Mouse (Mus musculus) forebrain, embryonic 13.5 days (tissue): ENCODE measurements at regions not wholly inside any gene's neighbourhood (a gene's known extent, or its start where the extent isn't known, plus 50 kb on each side); places are given as distances from the start of the nearest gene placed in this dataset.

ENCODE experiments used
- ATAC-seq: fragments of 200-750 bp; cut with Nextera tagmentation; 2 replicates; pipeline ENCODE4 v1.8.0; 2017
- H3K27ac ChIP-seq: fragments of 300-500 bp; sonication (generic); 2 replicates; pipeline ENCODE4 v1.5.1; 2015; ENCODE audit warnings: inconsistent platforms, mild to moderate bottlenecking, moderate library complexity
- H3K27me3 ChIP-seq: fragments of 300-500 bp; sonication (generic); 2 replicates; pipeline ENCODE4 v1.6.1; 2015; ENCODE audit warnings: mild to moderate bottlenecking, inconsistent platforms
- H3K36me3 ChIP-seq: fragments of 300-500 bp; sonication (generic); 2 replicates; pipeline ENCODE4 v1.6.1; 2015; ENCODE audit warnings: mild to moderate bottlenecking, inconsistent platforms; ENCODE audit not compliant: poor library complexity, severe bottlenecking
- H3K4me1 ChIP-seq: fragments of 300-500 bp; sonication (generic); 2 replicates; pipeline ENCODE4 v1.6.1; 2015; ENCODE audit warnings: inconsistent platforms
- H3K4me2 ChIP-seq: fragments of 300-500 bp; sonication (generic); 2 replicates; pipeline ENCODE4 v1.6.1; 2015; ENCODE audit warnings: inconsistent platforms, mild to moderate bottlenecking, moderate library complexity
- H3K4me3 ChIP-seq: fragments of 300-500 bp; sonication (generic); 2 replicates; pipeline ENCODE4 v1.5.1; 2015; ENCODE audit warnings: mild to moderate bottlenecking, inconsistent platforms
- H3K9ac ChIP-seq: fragments of 300-500 bp; sonication (generic); 2 replicates; pipeline ENCODE4 v1.6.1; 2015; ENCODE audit warnings: mild to moderate bottlenecking, inconsistent platforms
- H3K9me3 ChIP-seq: fragments of 300-500 bp; sonication (generic); replicated peaks from 2 replicates; pipeline ENCODE4 v1.6.1; 2016; ENCODE audit warnings: inconsistent platforms
- WGBS: fragments of 180-500 bp; shearing (Covaris S2); methylation state at CpG from one replicate; pipeline ENCODE4 v1.1.7; 2015; 5-methylcytosine and 5-hydroxymethylcytosine counted together

DNA sequence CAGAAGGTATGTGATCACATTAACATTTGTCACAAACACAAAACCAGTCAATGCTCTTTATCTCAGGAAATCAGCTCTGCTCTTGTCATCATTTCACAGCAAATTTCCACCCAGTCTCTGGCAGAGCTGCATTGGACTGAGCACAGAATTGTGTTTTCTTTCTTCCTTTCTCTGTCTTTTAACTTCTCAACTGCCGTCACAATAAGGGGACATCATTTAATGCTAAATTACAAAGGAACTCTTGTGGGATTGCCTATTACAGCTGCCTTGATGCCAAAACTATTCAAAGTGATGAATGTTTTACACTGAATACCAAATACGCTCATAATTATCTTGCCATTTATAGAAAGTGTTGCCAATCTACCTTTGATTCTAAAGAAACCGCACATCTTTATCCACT lies 424.9 kb upstream of the Fign start:
- WGBS, result 34% methylated on average over 3 of the region's 3 CpGs
- no peak overlapping the region for H3K4me3 ChIP-seq
- H3K4me1 ChIP-seq, result peaks cover 12% of the 10 kb centered on the region; the same call in 1 of the 2 replicates
- ATAC-seq, result peak; percentile 70; the same call in 1 of the 2 replicates
- no peaks in the 10 kb centered on the region for H3K9me3 ChIP-seq
- H3K36me3 ChIP-seq, result no peaks in the 10 kb centered on the region
- H3K27me3 ChIP-seq, result no peaks in the 10 kb centered on the region
- no peak overlapping the region for H3K9ac ChIP-seq
- H3K4me2 ChIP-seq, result no peak overlapping the region
- H3K27ac ChIP-seq, result no peak overlapping the region

DNA sequence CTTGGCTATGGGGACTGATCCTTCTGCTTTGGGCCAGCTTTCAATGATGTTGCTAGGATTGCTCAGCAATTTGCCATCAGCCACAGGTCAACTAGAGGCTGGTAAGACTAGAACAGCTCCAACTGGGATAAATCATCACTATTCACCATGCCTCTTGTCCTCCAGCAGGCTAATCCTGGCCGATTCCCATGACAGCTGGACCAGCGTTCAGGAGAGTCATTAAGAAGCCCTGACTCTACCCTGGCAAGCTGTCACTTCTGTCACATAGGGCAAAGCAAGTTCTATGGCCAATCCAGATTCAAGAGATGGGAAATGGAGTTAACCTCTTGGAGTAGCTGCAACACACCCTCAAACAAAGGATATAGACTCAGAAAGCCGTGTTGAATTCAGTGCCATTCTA lies 424.4 kb upstream of the Fign start:
- 42% methylated on average over 3 of the region's 3 CpGs for WGBS
- peak; percentile 24; the same call in 1 of the 2 replicates for ATAC-seq

DNA sequence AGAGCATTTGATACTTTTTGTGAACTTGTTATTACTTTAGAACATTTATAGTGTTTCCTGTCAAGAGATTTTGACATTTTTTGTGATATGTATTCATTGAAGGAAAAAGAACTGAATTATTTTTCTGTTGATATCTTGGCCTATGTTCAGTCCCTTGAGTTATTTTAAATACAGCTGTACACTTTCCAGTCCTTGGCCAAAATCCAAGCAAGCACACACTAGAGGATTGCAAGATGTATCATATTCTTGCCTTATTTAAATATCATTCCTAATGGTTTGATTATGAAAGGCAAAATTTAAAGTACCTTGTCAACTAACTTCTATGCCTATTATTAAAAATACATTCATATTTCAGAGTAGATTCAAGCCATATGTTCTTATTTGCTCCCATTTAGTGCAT lies 397.9 kb upstream of the Fign start:
- no peaks in the 10 kb centered on the region for H3K36me3 ChIP-seq
- no peak for ATAC-seq
- no peak overlapping the region for H3K4me2 ChIP-seq

More for the DNA sequence above, 424.4 kb upstream of the Fign start:
- Histone ChIP-seq H3K27ac (no peak overlapping the region; the same call in 1 of the 2 replicates), H3K9me3 (no peaks in the 10 kb centered on the region), H3K4me2 (no peak overlapping the region), H3K36me3 (no peaks in the 10 kb centered on the region), H3K4me3 (no peak overlapping the region), H3K27me3 (no peaks in the 10 kb centered on the region), H3K9ac (no peak overlapping the region), H3K4me1 (peaks cover 12% of the 10 kb centered on the region; the same call in 1 of the 2 replicates)

DNA sequence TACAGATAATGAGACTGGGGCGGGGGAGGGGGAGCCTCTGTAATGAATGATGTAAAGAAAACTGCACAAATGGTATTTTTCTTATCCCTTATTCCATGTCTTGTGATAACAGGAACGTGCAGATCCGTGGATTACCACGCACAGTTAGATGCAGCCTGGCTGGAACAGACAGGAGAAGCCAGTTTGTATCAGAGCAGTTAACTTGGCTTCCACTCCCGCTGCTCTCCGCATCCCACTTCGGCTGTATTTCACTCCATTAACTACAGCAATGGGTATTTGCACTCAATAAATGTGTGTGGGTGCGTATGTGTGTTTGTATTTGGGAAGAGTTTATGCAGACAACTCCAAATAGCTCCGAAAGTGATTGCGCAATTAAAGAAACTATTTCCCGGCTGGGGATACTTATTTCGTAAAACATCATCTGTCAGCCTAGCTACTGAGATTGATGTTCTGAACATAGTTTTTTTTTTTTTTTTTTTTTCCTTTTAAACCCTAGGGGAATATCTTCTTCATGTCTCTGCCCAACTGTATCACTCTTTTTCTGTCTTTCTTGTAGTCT lies 368.7 kb upstream of the Fign start:
- Histone ChIP-seq H3K9me3 (no peaks in the 10 kb centered on the region), H3K27me3 (peaks cover 35% of the 10 kb centered on the region), H3K36me3 (no peaks in the 10 kb centered on the region), H3K4me3 (no peak overlapping the region), H3K4me2 (no peak overlapping the region), H3K27ac (no peak overlapping the region), H3K4me1 (no peaks in the 10 kb centered on the region), H3K9ac (no peak overlapping the region)
- WGBS, result 89% methylated on average over 12 of the region's 12 CpGs
- ATAC-seq, result no peak

More for the DNA sequence above, 397.9 kb upstream of the Fign start:
- no peak overlapping the region for H3K27ac ChIP-seq
- H3K9ac ChIP-seq, result no peak overlapping the region
- H3K4me3 ChIP-seq, result no peak overlapping the region
- no peaks in the 10 kb centered on the region for H3K9me3 ChIP-seq
- no peaks in the 10 kb centered on the region for H3K4me1 ChIP-seq
- no peaks in the 10 kb centered on the region for H3K27me3 ChIP-seq

DNA sequence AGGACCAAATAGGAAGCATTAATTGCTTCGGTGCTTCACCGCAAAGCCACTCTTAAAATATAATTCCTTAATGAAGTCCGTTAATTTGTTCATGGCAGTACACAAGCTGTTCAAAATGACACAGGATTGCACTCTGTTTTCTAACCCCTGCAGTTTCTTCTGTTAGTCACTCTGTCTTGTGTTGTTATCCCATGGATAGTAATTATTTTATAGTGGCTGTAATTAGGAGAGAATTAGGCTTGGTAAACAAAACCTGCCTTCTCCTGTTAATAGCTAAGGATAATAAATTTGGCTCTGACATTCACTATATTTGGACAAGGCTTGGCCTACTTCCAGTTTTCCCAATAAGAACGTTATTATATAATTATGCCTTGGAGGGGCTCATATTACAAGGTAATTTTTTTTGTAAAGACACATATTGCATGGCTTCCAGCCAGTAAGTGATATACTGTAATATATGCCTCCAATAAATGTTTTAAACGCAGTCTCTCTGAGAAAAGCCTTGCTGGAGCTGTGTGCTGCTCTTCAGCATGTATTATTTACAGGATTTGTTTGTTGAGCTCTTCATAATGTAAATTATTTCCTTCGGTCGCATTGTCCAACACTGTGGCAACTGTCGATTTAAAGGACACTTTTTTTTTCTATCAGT lies 364.8 kb upstream of the Fign start:
- Histone ChIP-seq H3K27ac (no peak overlapping the region), H3K27me3 (peaks cover 40% of the 10 kb centered on the region), H3K9me3 (no peaks in the 10 kb centered on the region), H3K4me1 (no peaks in the 10 kb centered on the region), H3K4me2 (no peak overlapping the region), H3K36me3 (no peaks in the 10 kb centered on the region), H3K4me3 (no peak overlapping the region), H3K9ac (no peak overlapping the region)
- 45% methylated on average over 8 of the region's 8 CpGs for WGBS
- ATAC-seq, result peak; percentile 69

DNA sequence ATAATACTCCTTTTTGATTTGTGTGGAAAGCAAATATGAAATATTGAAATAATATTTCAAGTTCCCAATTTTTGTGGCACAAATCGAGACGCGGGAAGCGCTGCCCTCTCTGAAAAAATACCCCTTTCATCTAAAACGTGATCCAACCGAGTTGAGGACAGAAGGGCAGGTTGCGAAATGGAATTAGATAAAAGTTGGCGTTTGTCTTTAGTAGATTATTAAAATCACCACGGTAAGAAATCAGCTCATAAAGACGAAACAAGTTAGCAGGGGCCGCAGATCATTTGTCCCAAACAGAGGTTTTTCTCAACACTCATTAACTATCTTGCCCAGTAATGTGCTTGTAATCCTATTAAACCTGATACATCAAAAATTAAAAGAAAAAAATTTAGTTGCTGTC lies 364.2 kb upstream of the Fign start:
- H3K27ac ChIP-seq, result no peak overlapping the region
- H3K4me3 ChIP-seq, result no peak overlapping the region
- H3K27me3 ChIP-seq, result peaks cover 44% of the 10 kb centered on the region
- no peak for ATAC-seq
- no peaks in the 10 kb centered on the region for H3K4me1 ChIP-seq
- H3K9me3 ChIP-seq, result no peaks in the 10 kb centered on the region
- H3K9ac ChIP-seq, result no peak overlapping the region
- no peaks in the 10 kb centered on the region for H3K36me3 ChIP-seq
- no peak overlapping the region for H3K4me2 ChIP-seq
- WGBS, result 77% methylated on average over 11 of the region's 11 CpGs

DNA sequence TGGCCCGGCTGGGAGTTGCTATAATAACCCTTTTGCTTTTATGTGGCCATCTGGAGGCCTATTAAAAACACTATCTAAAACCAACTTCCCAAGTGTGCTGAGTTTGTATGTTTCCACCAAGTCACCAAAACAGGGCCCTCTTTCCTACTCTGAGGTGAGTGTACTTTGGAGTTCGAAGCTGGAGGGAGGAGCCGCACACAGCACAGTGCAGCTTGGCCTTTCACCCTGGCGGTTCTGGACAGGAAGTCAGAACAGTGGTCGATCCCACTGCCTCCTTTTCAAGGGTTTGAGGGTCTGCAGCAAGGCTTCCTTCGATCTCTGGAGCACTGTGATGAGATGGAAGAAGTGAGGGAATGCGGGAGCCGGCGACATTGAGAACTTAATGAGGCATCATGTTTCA lies 363.8 kb upstream of the Fign start:
- ATAC-seq, result no peak
- peaks cover 44% of the 10 kb centered on the region for H3K27me3 ChIP-seq
- no peak overlapping the region for H3K27ac ChIP-seq
- H3K9ac ChIP-seq, result no peak overlapping the region
- no peaks in the 10 kb centered on the region for H3K9me3 ChIP-seq
- 87% methylated on average over 9 of the region's 9 CpGs for WGBS
- no peak overlapping the region for H3K4me2 ChIP-seq
- H3K36me3 ChIP-seq, result no peaks in the 10 kb centered on the region
- no peak overlapping the region for H3K4me3 ChIP-seq
- no peaks in the 10 kb centered on the region for H3K4me1 ChIP-seq

DNA sequence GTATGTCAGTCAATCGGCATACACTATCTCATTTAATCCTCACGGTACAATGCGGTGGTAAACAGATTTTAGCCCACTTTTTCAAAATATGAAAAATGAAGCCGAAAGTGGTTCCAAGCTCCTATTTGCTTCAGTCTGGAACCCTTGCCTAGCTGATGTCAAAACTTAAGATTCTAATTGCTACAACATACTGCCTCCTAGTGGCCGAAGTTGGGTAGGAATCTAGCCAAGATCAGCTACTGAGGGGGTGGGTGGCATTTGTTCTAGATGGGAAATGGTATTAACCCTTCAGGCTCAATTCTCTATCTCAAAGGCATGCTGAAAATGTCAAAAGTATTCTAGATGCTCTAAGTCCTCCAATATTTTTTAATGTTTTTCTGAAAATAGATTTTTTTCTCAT lies 360.3 kb upstream of the Fign start:
- WGBS, result 71% methylated on average over 5 of the region's 5 CpGs
- no peaks in the 10 kb centered on the region for H3K4me1 ChIP-seq
- H3K27ac ChIP-seq, result no peak overlapping the region
- peaks cover 25% of the 10 kb centered on the region for H3K27me3 ChIP-seq
- H3K4me3 ChIP-seq, result no peak overlapping the region
- no peak for ATAC-seq
- no peak overlapping the region for H3K9ac ChIP-seq
- H3K36me3 ChIP-seq, result no peaks in the 10 kb centered on the region
- H3K4me2 ChIP-seq, result no peak overlapping the region
- no peaks in the 10 kb centered on the region for H3K9me3 ChIP-seq

DNA sequence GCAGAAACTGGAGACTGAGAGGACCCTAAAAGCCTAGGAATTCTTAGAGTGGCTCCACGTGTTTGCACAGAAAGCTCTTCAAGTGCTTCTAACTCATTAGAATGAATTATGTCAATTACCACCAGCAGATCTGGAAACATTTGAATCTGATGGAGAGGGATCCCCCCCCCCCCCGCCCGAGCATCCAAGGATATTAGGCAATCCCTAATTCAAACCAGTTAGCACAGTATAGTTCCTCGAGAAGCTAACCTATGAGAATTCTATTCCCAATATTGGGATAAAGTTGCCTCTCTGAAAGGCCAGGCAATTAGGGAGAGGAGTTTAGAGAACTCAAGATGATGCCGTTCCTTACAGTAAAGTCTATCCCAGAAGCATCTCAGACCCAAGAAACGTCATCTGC lies 354.9 kb upstream of the Fign start:
- Histone ChIP-seq H3K4me3 (no peak overlapping the region), H3K27me3 (peaks cover 9% of the 10 kb centered on the region; the same call in 1 of the 2 replicates), H3K9ac (no peak overlapping the region), H3K36me3 (no peaks in the 10 kb centered on the region), H3K4me1 (peaks cover 14% of the 10 kb centered on the region), H3K27ac (no peak overlapping the region), H3K9me3 (no peaks in the 10 kb centered on the region), H3K4me2 (no peak overlapping the region)
- ATAC-seq, result no peak
- 58% methylated on average over 6 of the region's 6 CpGs for WGBS

DNA sequence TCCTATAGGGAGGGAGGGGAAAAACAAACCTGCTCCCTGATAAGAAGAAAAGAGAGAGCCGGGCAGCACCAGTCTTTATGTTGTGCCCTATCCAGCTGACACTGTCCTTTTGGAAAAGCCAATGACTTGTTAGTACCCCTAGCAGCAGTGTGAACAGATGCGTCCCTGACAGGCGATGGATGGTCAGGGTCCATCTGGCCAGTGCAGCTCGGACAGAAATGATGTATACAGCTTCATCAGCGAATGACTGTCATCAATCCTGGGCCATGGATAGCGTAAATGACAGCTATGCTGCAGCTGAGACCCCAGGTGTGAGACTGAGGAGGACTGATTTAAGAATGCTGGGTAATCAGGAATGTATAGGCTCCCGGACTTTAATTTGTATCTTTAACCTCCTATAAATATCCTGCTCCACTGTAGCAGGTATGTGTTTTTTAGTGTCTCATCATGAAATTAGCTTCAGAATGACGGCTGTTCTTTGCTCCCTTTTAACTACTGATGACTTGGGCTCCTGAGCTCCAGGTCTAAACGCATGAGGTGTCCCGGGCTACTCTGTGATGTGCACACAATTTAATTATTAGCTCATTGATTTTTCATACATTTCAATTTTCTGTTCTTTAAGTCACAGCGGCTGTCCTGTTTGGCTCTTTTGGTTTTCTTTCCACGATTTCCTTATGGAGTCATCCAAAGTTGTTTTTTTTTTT lies 353.9 kb upstream of the Fign start:
- peaks cover 4% of the 10 kb centered on the region; the same call in 1 of the 2 replicates for H3K27me3 ChIP-seq
- no peak overlapping the region for H3K4me3 ChIP-seq
- H3K9me3 ChIP-seq, result no peaks in the 10 kb centered on the region
- 0 out of 2 replicates have a peak, but pooled peaks have one; percentile 16 for ATAC-seq
- no peak overlapping the region; the same call in 1 of the 2 replicates for H3K27ac ChIP-seq
- H3K9ac ChIP-seq, result no peak overlapping the region
- peaks cover 14% of the 10 kb centered on the region for H3K4me1 ChIP-seq
- WGBS, result 77% methylated on average over 12 of the region's 12 CpGs
- no peaks in the 10 kb centered on the region for H3K36me3 ChIP-seq
- no peak overlapping the region for H3K4me2 ChIP-seq

DNA sequence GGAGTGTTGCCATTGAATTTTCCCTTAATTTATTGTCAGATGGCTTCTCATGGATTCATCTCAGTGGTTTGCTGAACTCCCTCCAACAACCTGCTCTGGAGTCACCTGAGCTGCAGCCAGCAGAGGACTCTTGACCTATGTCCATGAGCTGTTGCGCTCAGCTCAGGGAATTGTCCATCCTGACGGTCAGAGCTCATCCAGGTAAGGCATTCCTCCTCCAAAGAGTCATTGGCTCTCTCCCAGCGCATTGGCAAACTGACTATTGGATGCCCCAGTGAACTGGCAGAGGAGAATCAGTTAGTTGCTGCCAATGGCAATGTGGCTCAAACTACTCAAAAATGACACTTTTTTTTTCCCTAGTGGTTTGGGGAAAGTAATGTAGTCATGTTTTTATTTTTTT lies 345.3 kb upstream of the Fign start:
- WGBS, result 95% methylated on average over 3 of the region's 3 CpGs
- Histone ChIP-seq H3K36me3 (no peaks in the 10 kb centered on the region), H3K4me3 (no peak overlapping the region), H3K9ac (no peak overlapping the region), H3K27me3 (no peaks in the 10 kb centered on the region), H3K4me2 (no peak overlapping the region), H3K9me3 (no peaks in the 10 kb centered on the region), H3K27ac (no peak overlapping the region), H3K4me1 (no peaks in the 10 kb centered on the region)
- no peak for ATAC-seq

DNA sequence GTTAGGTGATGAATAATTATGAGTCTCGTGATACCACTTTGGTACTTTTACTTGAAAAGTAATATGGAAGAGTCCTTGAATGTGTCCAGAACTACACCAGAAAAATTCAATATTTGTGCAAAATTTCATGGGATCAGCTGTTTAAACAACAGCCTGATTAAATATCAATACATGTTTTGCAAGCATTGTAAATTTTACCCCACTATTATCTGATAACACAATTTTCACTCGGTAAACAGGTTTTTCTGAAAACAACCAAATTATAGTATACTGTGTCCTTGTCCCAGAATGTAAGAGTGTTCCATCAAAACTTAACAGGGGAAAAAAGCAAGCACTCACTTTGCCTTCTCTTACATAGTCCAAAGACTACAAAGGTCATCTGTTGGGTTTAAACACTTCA lies 343.1 kb upstream of the Fign start:
- Histone ChIP-seq H3K36me3 (no peaks in the 10 kb centered on the region), H3K27me3 (no peaks in the 10 kb centered on the region), H3K4me2 (no peak overlapping the region), H3K4me1 (no peaks in the 10 kb centered on the region), H3K9me3 (no peaks in the 10 kb centered on the region), H3K4me3 (no peak overlapping the region), H3K27ac (no peak overlapping the region), H3K9ac (no peak overlapping the region)
- ATAC-seq, result no peak
- WGBS, result 91% methylated on average over 2 of the region's 2 CpGs
